Mouse (Mus musculus): Measurements from ENCODE around the gene St6galnac3.
"Not testable (repeated sequence)": the region's sequence is repeated elsewhere in the genome, so short reads cannot be mapped to it uniquely, and the experiment has no call there.

The St6galnac3 gene

GRCm38 (mm10) chr3:153405643-153406042 is 319.3 kb downstream of the St6galnac3 start:
- DNase-seq, result no peak

GRCm38 (mm10) chr3:153400259-153400658 is 324.7 kb downstream of the St6galnac3 start:
- no peak for DNase-seq

- DNase-seq, result no peak
Observed at GRCm38 (mm10) chr3:153399574-153399973, 325.4 kb downstream of the St6galnac3 start.

GRCm38 (mm10) chr3:153397726-153398125 is 327.2 kb downstream of the St6galnac3 start:
- DNase-seq, result no peak

- no peak for DNase-seq
Observed at GRCm38 (mm10) chr3:153396375-153397068, 328.5 kb downstream of the St6galnac3 start.

- no peak for DNase-seq
Observed at GRCm38 (mm10) chr3:153395351-153395750, 329.6 kb downstream of the St6galnac3 start.

- DNase-seq, result no peak
Observed at GRCm38 (mm10) chr3:153394751-153395150, 330.2 kb downstream of the St6galnac3 start.

- no peak for DNase-seq
Observed at GRCm38 (mm10) chr3:153394224-153394623, 330.8 kb downstream of the St6galnac3 start.

GRCm38 (mm10) chr3:153391451-153391850 is 333.5 kb downstream of the St6galnac3 start:
- DNase-seq, result not testable (repeated sequence)

- not testable (repeated sequence) for DNase-seq
Observed at GRCm38 (mm10) chr3:153384651-153385050, 340.3 kb downstream of the St6galnac3 start.

GRCm38 (mm10) chr3:153383656-153384055 is 341.3 kb downstream of the St6galnac3 start:
- DNase-seq, result no peak

GRCm38 (mm10) chr3:153365057-153365755 is 359.8 kb downstream of the St6galnac3 start:
- no peak for DNase-seq

- DNase-seq, result no peak
Observed at GRCm38 (mm10) chr3:153364366-153364765, 360.6 kb downstream of the St6galnac3 start.

GRCm38 (mm10) chr3:153359966-153360365 is 365.0 kb downstream of the St6galnac3 start:
- DNase-seq, result no peak

GRCm38 (mm10) chr3:153356071-153356470 is 368.9 kb downstream of the St6galnac3 start:
- no peak for DNase-seq

- DNase-seq, result no peak
Observed at GRCm38 (mm10) chr3:153354988-153355297, 370.0 kb downstream of the St6galnac3 start.

- DNase-seq, result no peak
Observed at GRCm38 (mm10) chr3:153354186-153354987, 370.6 kb downstream of the St6galnac3 start.

- no peak for DNase-seq
Observed at GRCm38 (mm10) chr3:153353313-153354103, 371.5 kb downstream of the St6galnac3 start.

- DNase-seq, result no peak
Observed at GRCm38 (mm10) chr3:153349981-153350380, 375.0 kb downstream of the St6galnac3 start.

- no peak for DNase-seq
Observed at GRCm38 (mm10) chr3:153348797-153349465, 376.0 kb downstream of the St6galnac3 start.

GRCm38 (mm10) chr3:153344979-153345378 is 380.0 kb downstream of the St6galnac3 start:
- no peak for DNase-seq

- no peak for DNase-seq
Observed at GRCm38 (mm10) chr3:153339940-153340339, 385.0 kb downstream of the St6galnac3 start.

Data from kidney, adult 11 months (tissue).